Mouse (Mus musculus) lung, postnatal 0 days (tissue): Measurements from ENCODE around the gene Rgs7. TPM values are rescaled to one million over a fixed set of nuclear protein-coding genes. Genes with fewer than 3 reads are reported as not detected.
A peak's percentile ranks its signal among the peaks of the same experiment; 100 is the strongest.

ENCODE experiments used
- ATAC-seq: fragments of 200-750 bp; cut with Nextera tagmentation; 2 replicates; pipeline ENCODE4 v1.8.0; 2017; ENCODE audit warnings: moderate library complexity
- DNase-seq: peaks from one replicate; pipeline ENCODE4 v3.0.0-alpha.2; 2016; ENCODE audit warnings: low spot score
- H3K27ac ChIP-seq: fragments of 300-500 bp; sonication (generic); 2 replicates; pipeline ENCODE4 v1.5.1; 2014; ENCODE audit warnings: antibody characterized with exemption, mild to moderate bottlenecking, low read length, mixed read lengths
- H3K27me3 ChIP-seq: fragments of 300-500 bp; sonication (generic); replicated peaks from 2 replicates; pipeline ENCODE4 v1.6.1; 2014; ENCODE audit warnings: low read length, mixed read lengths; ENCODE audit not compliant: insufficient read depth
- H3K36me3 ChIP-seq: fragments of 300-500 bp; sonication (generic); 2 replicates; pipeline ENCODE4 v1.6.1; 2014; ENCODE audit warnings: low read length, mixed read lengths; ENCODE audit not compliant: insufficient read depth
- H3K4me1 ChIP-seq: fragments of 300-500 bp; sonication (generic); 2 replicates; pipeline ENCODE4 v1.6.1; 2014; ENCODE audit warnings: antibody characterized with exemption, low read depth, low read length, mixed read lengths; ENCODE audit not compliant: insufficient read depth
- H3K4me2 ChIP-seq: fragments of 300-500 bp; sonication (generic); replicated peaks from 2 replicates; pipeline ENCODE4 v1.6.1; 2014; ENCODE audit warnings: low read depth, mild to moderate bottlenecking, low read length, moderate library complexity, mixed read lengths
- H3K4me3 ChIP-seq: fragments of 300-500 bp; sonication (generic); 2 replicates; pipeline ENCODE4 v1.5.1; 2014; ENCODE audit warnings: low read depth, low read length
- H3K9ac ChIP-seq: fragments of 300-500 bp; sonication (generic); replicated peaks from 2 replicates; pipeline ENCODE4 v1.6.1; 2014; ENCODE audit warnings: low read depth, mild to moderate bottlenecking
- H3K9me3 ChIP-seq: fragments of 300-500 bp; sonication (generic); 2 replicates; pipeline ENCODE4 v1.6.1; 2016; ENCODE audit warnings: low read length, mixed read lengths
- CTCF ChIP-seq: IDR thresholded peaks from 2 replicates; pipeline ENCODE4 v1.5.1; 2016; ENCODE audit warnings: antibody characterized with exemption, mild to moderate bottlenecking
- EP300 ChIP-seq: IDR thresholded peaks from 2 replicates; pipeline ENCODE4 v1.6.1; 2016; ENCODE audit warnings: antibody characterized with exemption, mild to moderate bottlenecking, control low read depth
- WGBS: fragments of 180-500 bp; shearing (Covaris S2); extraction: QIAGEN DNeasy Blood & Tissue Kit; methylation state at CpG from one replicate; pipeline ENCODE4 v1.1.7; 2014; 5-methylcytosine and 5-hydroxymethylcytosine counted together
- polyA plus RNA-seq: library from polyadenylated mRNA; unstranded; fragments of >200 nt; fragmentation: Nextera tagmentation; extraction: Ambion mirVana; gene quantifications from 2 replicates; pipeline ENCODE4 v1.2.1, GENCODE M21; 2015

The Rgs7 gene
- polyA plus RNA-seq, 1 experiment from 2014 or later = 0.20 TPM

- WGBS = 24% methylated on average over 2 of the region's 2 CpGs
- DNase-seq = no peak
These were observed 22.2 kb upstream of the Rgs7 start for GRCm38 (mm10) chr1:175514543-175514942.

GRCm38 (mm10) chr1:175512173-175512572, 19.9 kb upstream of the Rgs7 start:
- WGBS = 67% methylated on average over 3 of the region's 3 CpGs
- DNase-seq = no peak

More at GRCm38 (mm10) chr1:175514543-175514942, 22.2 kb upstream of the Rgs7 start:
- TF ChIP-seq CTCF (no peak), EP300 (no peak)
- Histone ChIP-seq H3K4me1 (no peaks in the 10 kb centered on the region), H3K27ac (no peak overlapping the region), H3K4me2 (no peak overlapping the region), H3K27me3 (no peaks in the 10 kb centered on the region), H3K9me3 (no peaks in the 10 kb centered on the region), H3K9ac (no peak overlapping the region), H3K36me3 (no peaks in the 10 kb centered on the region), H3K4me3 (no peak overlapping the region)
- ATAC-seq = no peak

GRCm38 (mm10) chr1:175509989-175510388, 17.7 kb upstream of the Rgs7 start:
- Histone ChIP-seq H3K36me3 (no peaks in the 10 kb centered on the region), H3K4me3 (no peak overlapping the region), H3K27me3 (no peaks in the 10 kb centered on the region), H3K27ac (no peak overlapping the region), H3K9me3 (no peaks in the 10 kb centered on the region), H3K4me1 (no peaks in the 10 kb centered on the region), H3K4me2 (no peak overlapping the region), H3K9ac (no peak overlapping the region)
- TF ChIP-seq CTCF = no peak
- TF ChIP-seq EP300 = no peak
- no peak for DNase-seq
- no peak for ATAC-seq
- WGBS = 64% methylated on average over 3 of the region's 3 CpGs

More at GRCm38 (mm10) chr1:175512173-175512572, 19.9 kb upstream of the Rgs7 start:
- H3K4me2 ChIP-seq = no peak overlapping the region
- no peak overlapping the region for H3K4me3 ChIP-seq
- H3K4me1 ChIP-seq = no peaks in the 10 kb centered on the region
- H3K9me3 ChIP-seq = no peaks in the 10 kb centered on the region
- H3K27ac ChIP-seq = no peak overlapping the region
- ATAC-seq = no peak
- H3K9ac ChIP-seq = no peak overlapping the region
- no peaks in the 10 kb centered on the region for H3K36me3 ChIP-seq
- no peaks in the 10 kb centered on the region for H3K27me3 ChIP-seq
- no peak for TF ChIP-seq EP300
- no peak for TF ChIP-seq CTCF

GRCm38 (mm10) chr1:175492683-175493043, 363 bp upstream of the Rgs7 start:
- ATAC-seq (0 out of 2 replicates have a peak, but pooled peaks have one; percentile 6), DNase-seq (no peak)
- TF ChIP-seq CTCF (no peak), EP300 (no peak)
- no peaks in the 10 kb centered on the region for H3K4me1 ChIP-seq
- H3K27me3 ChIP-seq = 0 out of 2 replicates have a peak, but pooled peaks cover 16% of the 10 kb centered on the region
- peak overlapping the region; percentile 87 for H3K4me2 ChIP-seq
- no peak overlapping the region for H3K9ac ChIP-seq
- no peaks in the 10 kb centered on the region for H3K36me3 ChIP-seq
- H3K4me3 ChIP-seq = peak overlapping the region; percentile 41
- no peak overlapping the region for H3K27ac ChIP-seq
- 2% methylated on average over 11 of the region's 11 CpGs for WGBS
- H3K9me3 ChIP-seq = no peaks in the 10 kb centered on the region

GRCm38 (mm10) chr1:175491511-175491860, 814 bp downstream of the Rgs7 start:
- ATAC-seq = no peak
- H3K9ac ChIP-seq = no peak overlapping the region

GRCm38 (mm10) chr1:175485109-175485508, 7.2 kb downstream of the Rgs7 start:
- Histone ChIP-seq H3K9me3 (no peaks in the 10 kb centered on the region), H3K4me1 (no peaks in the 10 kb centered on the region), H3K36me3 (no peaks in the 10 kb centered on the region), H3K4me2 (no peak overlapping the region), H3K9ac (no peak overlapping the region), H3K27me3 (no peaks in the 10 kb centered on the region), H3K27ac (no peak overlapping the region), H3K4me3 (no peak overlapping the region)
- DNase-seq (no peak), ATAC-seq (no peak)
- 53% methylated on average over 4 of the region's 4 CpGs for WGBS
- no peak for TF ChIP-seq EP300
- TF ChIP-seq CTCF = no peak

More at GRCm38 (mm10) chr1:175491511-175491860, 814 bp downstream of the Rgs7 start:
- Histone ChIP-seq H3K9me3 (no peaks in the 10 kb centered on the region), H3K27me3 (0 out of 2 replicates have a peak, but pooled peaks cover 16% of the 10 kb centered on the region), H3K4me2 (peak overlapping the region; percentile 87; the same call in 1 of the 2 replicates), H3K4me1 (no peaks in the 10 kb centered on the region), H3K4me3 (no peak overlapping the region), H3K36me3 (no peaks in the 10 kb centered on the region), H3K27ac (no peak overlapping the region)
- TF ChIP-seq EP300 = no peak
- TF ChIP-seq CTCF = no peak
- WGBS = 20% methylated on average over 6 of the region's 6 CpGs
- DNase-seq = no peak

- no peak for TF ChIP-seq CTCF
- TF ChIP-seq EP300 = no peak
- Histone ChIP-seq H3K36me3 (no peaks in the 10 kb centered on the region), H3K9me3 (no peaks in the 10 kb centered on the region), H3K9ac (no peak overlapping the region), H3K4me3 (no peak overlapping the region), H3K4me1 (no peaks in the 10 kb centered on the region), H3K4me2 (no peak overlapping the region), H3K27me3 (no peaks in the 10 kb centered on the region), H3K27ac (no peak overlapping the region)
- no peak for ATAC-seq
- 66% methylated on average over 5 of the region's 5 CpGs for WGBS
- DNase-seq = no peak
These were observed 19.2 kb downstream of the Rgs7 start for GRCm38 (mm10) chr1:175473060-175473459.
